Mouse (Mus musculus) urinary bladder, postnatal 4 days (tissue): ENCODE data around the gene Arhgef3.
A peak's percentile ranks its signal among the peaks of the same experiment; 100 is the strongest.

Experiments used
- DNase-seq, 2 experiments: peaks; one replicate each; pipeline ENCODE4 v3.0.0; 2021 to 2022; ENCODE audit warnings: low spot score in 2 of 2

Arhgef3 gene

GRCm38 (mm10) chr14:27158782-27159181 lies 44.1 kb downstream of the Arhgef3 start:
- DNase-seq: no peak

- DNase-seq: no peak
Measured at GRCm38 (mm10) chr14:27160762-27161161, 46.1 kb downstream of the Arhgef3 start.

DNA sequence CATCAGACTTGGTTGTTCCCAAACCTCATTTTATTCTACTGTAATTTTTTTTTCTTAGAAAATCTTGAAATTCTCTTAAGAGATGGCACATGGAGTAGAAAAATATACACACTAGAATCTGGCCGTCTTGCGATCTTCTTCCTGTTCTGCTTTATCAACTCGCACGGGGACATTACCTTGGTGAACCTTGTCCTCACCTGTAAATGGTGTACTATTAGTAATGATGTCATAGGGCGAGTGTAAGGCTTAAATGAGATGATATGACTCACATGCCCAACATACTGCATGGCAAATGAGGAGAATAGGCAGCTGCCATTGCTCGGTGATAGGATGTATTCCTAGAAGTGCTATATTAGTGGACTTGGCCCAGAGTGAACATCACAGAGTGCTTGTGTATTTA lies 49.9 kb downstream of the Arhgef3 start:
- DNase-seq: no peak

GRCm38 (mm10) chr14:27166751-27167150 lies 52.1 kb downstream of the Arhgef3 start:
- peak in 1 of 2 experiments; percentile 47 for DNase-seq

- no peak for DNase-seq
Measured at GRCm38 (mm10) chr14:27167177-27167576, 52.5 kb downstream of the Arhgef3 start.

DNA sequence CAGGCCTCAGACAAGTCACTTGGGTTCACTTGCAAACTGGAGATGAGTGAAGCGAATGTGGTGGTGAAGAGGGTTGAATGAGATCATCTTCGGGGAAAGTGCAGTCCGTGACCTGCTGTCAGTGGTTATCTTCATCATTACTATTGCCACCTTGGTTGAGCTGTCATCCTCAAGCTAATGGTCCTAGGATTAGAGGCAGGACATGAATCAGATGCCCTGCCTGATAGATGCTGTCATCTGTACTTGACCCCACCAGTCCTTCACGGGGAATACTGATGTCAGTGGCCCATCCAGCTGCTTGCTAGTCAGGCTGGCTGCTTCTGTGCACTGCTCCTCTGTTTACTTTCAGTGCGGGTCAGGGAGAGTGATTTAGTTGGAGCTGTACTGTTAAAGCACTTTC lies 53.7 kb downstream of the Arhgef3 start:
- DNase-seq: no peak

GRCm38 (mm10) chr14:27169287-27169686 lies 54.6 kb downstream of the Arhgef3 start:
- DNase-seq: no peak

DNA sequence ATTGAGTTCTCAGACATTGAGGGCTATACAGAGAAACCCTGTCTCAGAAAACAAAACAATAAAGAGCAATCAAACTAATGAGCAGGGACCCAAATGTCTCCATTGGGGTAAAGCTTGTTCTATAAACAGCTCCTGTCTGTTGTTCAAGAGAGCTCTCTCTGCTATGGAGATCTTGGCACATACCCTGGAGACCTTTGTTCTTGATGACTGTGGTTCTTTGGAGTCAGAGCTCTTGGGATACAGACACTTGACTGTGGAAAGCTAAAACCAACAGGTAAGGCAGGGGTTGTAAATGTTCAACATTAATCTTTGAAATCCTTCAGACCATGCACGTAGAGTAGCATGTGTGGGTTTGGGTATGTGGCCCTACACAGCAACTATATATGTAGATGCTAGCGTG lies 55.7 kb downstream of the Arhgef3 start:
- no peak for DNase-seq

- DNase-seq: no peak
Measured at GRCm38 (mm10) chr14:27171175-27171830, 56.6 kb downstream of the Arhgef3 start.

DNA sequence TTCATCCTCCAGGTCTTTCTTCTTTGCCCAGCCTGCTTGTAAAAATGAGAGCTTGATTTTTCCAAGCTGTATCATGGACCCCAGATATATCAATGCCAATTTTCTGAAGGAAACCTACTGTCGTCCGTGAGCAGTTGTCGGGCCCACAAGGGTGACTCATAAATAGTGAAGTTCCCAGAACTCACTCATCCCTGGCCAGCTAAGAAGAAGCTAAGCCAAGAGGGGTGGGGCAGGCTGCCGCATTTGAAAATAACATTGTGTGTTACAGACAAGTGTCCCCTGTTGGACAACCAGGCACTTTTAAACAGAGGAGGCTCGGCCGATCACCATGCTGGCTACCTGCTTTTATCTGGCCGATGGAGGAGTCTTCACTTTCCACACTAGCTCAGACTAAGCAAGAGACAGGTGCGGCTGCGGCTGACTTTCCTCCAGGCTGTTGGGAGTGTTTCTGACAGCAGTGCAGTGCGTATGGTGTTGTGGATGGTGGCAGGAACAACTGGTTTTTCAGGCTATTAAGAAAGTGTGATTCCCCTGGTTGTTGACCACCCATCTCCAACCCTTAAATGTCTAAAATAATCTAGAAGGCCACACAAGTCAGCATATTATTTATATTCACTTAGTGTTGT lies 58.6 kb downstream of the Arhgef3 start:
- peak; percentile 60 to 68 for DNase-seq

DNA sequence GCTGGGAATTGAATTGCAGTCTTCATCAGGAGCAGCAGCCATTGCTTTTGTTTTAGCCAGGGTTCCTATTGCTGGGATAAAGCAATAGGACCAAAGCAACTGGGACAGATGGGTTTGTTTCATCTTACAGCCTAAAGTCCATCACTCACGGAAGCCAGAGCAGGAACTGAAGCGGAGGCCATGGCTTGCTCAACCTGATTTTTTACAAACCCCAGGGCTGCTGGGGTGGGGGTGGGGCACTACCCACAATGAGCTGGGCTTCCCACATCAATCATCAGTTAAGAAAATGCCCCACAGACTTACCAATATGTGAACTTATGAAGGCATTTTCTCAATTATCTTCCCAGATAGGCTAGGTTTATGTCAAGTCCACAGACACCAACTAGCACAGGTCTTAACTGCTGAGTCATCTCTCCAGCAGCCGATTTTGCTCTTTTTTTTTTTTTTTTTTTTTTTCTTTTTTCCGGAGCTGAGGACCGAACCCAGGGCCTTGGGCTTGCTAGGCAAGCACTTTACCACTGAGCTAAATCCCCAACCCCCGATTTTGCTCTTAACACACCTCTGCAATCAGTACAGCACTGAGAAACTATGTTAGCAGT lies 59.6 kb downstream of the Arhgef3 start:
- DNase-seq: no peak

DNA sequence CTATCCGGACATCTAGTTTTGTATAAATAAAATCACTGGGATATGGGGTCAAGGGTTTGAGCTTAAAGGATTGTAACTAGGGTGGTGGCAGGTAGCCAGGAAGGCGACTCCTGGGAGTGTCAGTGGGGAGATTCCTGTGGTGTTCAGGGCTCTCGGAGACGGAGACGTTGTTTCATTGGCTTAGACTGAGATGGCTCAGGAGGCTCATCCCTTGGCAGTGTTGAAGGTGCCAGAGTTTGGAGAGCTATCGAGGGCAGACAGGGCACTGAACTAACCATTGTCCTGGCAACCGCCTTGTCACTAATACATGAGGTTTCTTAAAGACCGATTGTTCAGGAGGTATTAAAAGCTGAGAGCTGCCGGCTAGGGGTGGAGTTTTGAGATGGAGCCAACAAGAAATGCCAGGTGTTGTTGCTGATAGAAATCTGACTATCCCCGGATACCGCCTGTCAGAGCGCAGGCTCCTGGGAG lies 60.2 kb downstream of the Arhgef3 start:
- no peak for DNase-seq

DNA sequence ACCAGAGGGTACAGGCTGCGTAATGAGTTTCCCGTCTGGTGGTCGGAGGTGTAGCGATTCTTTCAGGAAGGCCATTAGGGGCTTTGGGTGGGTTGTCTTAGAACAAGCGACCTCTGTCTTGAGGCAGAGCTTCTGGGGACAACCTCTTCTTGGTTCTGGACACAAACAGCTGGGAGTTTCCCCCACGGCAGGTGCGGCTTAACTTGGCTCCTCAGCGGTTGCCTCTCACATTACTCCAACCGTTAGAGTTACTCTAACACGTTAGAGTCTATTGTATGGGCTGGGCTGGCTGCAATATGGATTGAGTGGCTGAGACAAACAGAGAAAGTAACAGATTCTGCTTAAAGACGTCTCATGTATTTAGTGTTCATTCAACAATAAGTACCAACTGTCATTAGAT lies 60.6 kb downstream of the Arhgef3 start:
- no peak for DNase-seq

- no peak for DNase-seq
Measured at GRCm38 (mm10) chr14:27177800-27178559, 63.3 kb downstream of the Arhgef3 start.

DNA sequence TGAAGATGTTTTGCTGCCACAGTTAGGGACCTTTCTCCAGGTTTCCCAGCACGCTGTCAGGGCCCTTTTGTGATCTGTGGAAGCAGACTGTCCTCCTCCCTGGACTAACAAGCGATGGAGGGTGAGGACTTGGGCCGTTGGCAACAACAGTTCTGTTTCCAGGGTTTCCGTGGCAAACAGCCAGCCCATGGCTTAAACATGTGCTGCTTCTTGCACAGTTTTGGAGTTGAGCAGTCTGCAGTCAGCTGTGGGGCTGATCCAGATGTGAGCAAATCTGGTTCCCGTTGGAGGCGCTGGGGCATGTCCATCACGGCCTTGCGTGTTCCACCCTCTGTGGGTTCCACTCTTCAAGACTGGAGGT lies 63.8 kb downstream of the Arhgef3 start:
- peak; percentile 78 to 87 for DNase-seq

GRCm38 (mm10) chr14:27179771-27180170 lies 65.1 kb downstream of the Arhgef3 start:
- no peak for DNase-seq

DNA sequence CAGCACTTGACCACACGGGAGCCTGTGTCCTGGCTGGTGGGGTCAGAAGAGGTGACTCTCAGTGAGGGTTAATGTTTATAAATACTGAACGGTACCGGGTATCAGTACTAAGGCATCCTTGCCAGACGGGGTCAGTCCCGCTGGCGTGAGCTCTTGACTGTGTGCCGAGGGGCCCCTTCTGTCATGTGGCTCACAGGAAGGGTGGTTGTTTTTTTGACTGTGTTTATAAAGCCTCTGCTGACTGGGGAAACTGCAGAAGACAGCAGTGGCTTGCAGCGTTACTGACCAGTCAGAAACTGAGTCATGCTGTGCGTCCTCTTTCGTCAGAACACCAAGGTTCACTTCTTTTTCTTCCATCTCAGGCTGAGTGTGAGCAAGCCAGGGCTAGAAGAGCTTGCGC lies 67.4 kb downstream of the Arhgef3 start:
- no peak for DNase-seq

GRCm38 (mm10) chr14:27182646-27183438 lies 68.1 kb downstream of the Arhgef3 start:
- DNase-seq: no peak

DNA sequence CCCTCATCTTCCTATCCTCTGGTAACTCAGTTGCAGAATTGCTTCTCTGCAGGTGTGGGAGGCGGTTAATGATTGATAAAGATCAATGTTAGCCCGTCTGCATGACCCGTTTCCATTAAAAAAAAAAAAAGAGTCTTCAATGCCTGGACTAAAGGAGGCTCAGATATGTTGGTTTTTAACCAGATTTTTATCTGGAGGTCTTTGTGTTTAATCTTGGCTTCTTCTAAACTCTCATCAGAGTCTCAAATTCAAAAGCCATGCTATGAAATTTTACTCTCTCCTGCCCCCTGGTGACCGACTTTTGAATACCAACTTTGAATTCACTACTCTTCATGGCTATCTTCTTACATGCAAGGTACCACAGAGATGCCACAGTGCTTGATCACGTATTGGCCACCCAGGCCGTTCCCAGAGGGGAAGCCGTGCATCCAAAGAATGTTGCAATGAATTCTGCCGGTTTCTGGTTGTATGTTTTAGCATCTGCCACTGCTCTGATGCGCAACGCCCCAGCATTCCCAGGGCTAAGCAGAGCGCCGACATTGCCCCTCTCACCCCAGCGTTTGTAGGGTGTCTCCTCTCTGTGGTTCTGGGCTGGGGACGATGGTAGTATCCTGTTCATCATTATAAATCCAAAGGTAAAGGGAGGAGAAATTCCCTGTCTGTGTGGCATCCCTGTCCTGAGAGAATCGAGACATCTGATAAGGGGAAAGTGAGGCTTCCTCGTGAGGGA lies 69.0 kb downstream of the Arhgef3 start:
- peak in 1 of 2 experiments; percentile 79 for DNase-seq

- DNase-seq: no peak
Measured at GRCm38 (mm10) chr14:27185902-27186301, 71.2 kb downstream of the Arhgef3 start.

- DNase-seq: no peak
Measured at GRCm38 (mm10) chr14:27186596-27186995, 71.9 kb downstream of the Arhgef3 start.
